Mouse (Mus musculus) brain, embryonic 14.5 days (tissue): ENCODE data around the gene Phactr1.

Experiments used
- CTCF ChIP-seq: fragments of 200-500 bp; IDR thresholded peaks from 2 replicates; pipeline ENCODE4 v1.5.1; 2012; ENCODE audit warnings: inconsistent platforms, mild to moderate bottlenecking, moderate library complexity, borderline replicate concordance; ENCODE audit not compliant: insufficient read depth, insufficient read length; ENCODE audit errors: extremely low read depth
- POLR2A ChIP-seq: fragments of 200-500 bp; IDR thresholded peaks from 2 replicates; pipeline ENCODE4 v1.6.1; 2012; ENCODE audit warnings: mild to moderate bottlenecking, inconsistent platforms, borderline replicate concordance; ENCODE audit not compliant: poor library complexity, insufficient read depth, insufficient read length, severe bottlenecking; ENCODE audit errors: extremely low read depth

GRCm38 (mm10) chr13:43085226-43085625 lies 404.8 kb downstream of the Phactr1 start:
- no peak for TF ChIP-seq POLR2A
- TF ChIP-seq CTCF = no peak
